Mouse (Mus musculus): ENCODE results near the gene Shroom2. TPM values are rescaled to one million over a fixed set of nuclear protein-coding genes. Genes with fewer than 3 reads are reported as not detected.
A peak's percentile ranks its signal among the peaks of the same experiment; 100 is the strongest.

Shroom2 gene
- polyA plus RNA-seq (2015; fragmentation: Nextera tagmentation; extraction: Ambion mirVana), result 4.6 and 5.8 TPM in 2 replicates

DNA sequence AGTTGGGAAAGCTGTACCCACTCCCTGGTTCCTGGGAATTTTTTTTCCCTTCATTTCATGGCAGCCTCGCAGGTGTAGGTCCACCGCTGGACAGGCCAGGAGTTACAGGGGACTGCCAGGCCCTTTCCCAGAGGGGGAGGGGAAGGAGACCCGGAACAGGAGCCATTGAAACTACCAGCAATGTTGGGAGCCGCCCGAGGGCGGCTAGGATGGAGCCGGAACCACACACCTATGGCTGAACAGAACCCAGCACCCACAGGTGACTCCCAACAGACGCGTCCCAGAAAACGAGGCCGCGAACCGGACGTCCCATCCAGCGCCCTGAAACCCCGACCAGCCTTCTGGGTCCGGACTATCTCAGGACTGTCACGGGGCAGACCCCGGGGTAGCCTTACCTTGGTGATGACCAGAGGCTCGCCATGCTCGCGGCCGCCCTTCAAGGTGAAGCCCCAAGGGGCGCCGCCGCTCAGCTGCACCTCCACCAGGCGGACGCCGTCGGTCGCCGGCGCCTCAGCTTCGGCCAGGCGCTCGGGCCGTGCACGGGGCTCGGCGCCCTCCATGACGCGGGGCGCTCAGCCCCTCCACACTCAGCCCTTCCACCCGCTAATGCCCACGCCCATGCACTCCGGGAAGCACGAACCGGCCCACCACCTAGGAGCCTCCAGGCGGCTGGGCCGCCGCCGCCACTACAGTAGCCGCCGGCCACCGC lies at the start of gene Shroom2:
Gene Shroom2, minus strand, starts transcription at position 575 of the 709 bp plus-strand sequence.
- no peak within 1 kb of the TSS for H3K27ac ChIP-seq
- peak within 1 kb of the TSS; percentile 59 for H3K4me3 ChIP-seq
- H3K9ac ChIP-seq, result peak within 1 kb of the TSS; percentile 44
- WGBS, result 17% methylated on average over 53 of the region's 55 CpGs
- no peaks in the 10 kb centered on the region for H3K36me3 ChIP-seq
- no peaks in the 10 kb centered on the region for H3K9me3 ChIP-seq
- peak within 1 kb of the TSS; percentile 55 for H3K4me2 ChIP-seq
- H3K27me3 ChIP-seq, result peaks cover 17% of the 10 kb centered on the region
- peak; percentile 69 for ATAC-seq (ENCODE audit: insufficient number of reproducible peaks, low FRiP score, low TSS enrichment, low read depth)
- 0 out of 2 replicates have a peak, but pooled peaks cover 2% of the 10 kb centered on the region for H3K4me1 ChIP-seq

DNA sequence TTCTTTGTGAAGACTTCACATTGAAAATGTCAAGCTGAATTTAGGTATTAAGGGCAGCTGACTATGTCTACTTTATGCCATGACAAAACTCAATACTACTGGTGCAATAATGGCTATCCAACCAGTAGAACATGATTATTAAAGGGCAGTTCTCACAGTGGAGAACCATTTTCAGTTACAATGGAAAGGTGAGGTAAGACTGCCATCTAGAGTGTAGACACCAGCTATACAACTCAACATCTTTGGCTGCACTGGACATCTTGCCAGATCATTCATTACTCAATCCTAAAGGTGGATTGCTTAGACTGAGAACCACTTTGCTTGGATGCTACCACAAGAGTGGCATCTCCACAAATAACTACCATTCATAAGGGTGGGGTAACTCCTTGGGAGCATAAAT lies 49.7 kb upstream of the Shroom2 start:
- Histone ChIP-seq H3K36me3 (no peaks in the 10 kb centered on the region), H3K4me1 (no peaks in the 10 kb centered on the region), H3K9me3 (no peaks in the 10 kb centered on the region), H3K4me3 (no peak overlapping the region), H3K27ac (no peak overlapping the region), H3K4me2 (no peak overlapping the region), H3K9ac (no peak overlapping the region), H3K27me3 (no peaks in the 10 kb centered on the region)
- no peak for ATAC-seq (ENCODE audit: insufficient number of reproducible peaks, low FRiP score, low TSS enrichment, low read depth)

DNA sequence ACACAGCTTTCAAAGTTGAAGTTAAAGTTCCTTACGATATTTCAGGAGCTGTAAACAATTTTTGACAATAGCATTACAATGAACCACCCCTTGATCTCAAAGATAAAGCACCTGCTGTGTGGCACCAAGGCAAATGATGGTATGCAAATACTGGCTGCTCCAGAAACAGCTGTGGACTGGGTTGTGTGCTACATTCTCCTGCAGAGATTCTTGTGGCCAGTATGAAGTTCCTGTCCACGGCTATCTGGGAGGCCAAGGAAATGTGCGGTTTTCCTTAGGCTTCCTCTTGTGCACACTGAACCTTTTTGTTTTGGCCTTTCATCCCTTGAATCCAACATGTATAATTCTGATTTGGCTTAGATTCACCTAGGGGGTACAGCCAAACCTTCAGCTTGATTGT lies 44.1 kb upstream of the Shroom2 start:
- ATAC-seq (ENCODE audit: insufficient number of reproducible peaks, low FRiP score, low TSS enrichment, low read depth), result no peak
- Histone ChIP-seq H3K4me2 (no peak overlapping the region), H3K4me1 (no peaks in the 10 kb centered on the region), H3K27ac (no peak overlapping the region), H3K36me3 (no peaks in the 10 kb centered on the region), H3K27me3 (no peaks in the 10 kb centered on the region), H3K9ac (no peak overlapping the region), H3K9me3 (no peaks in the 10 kb centered on the region), H3K4me3 (no peak overlapping the region)
- WGBS, result 78% methylated on average over 3 of the region's 3 CpGs

DNA sequence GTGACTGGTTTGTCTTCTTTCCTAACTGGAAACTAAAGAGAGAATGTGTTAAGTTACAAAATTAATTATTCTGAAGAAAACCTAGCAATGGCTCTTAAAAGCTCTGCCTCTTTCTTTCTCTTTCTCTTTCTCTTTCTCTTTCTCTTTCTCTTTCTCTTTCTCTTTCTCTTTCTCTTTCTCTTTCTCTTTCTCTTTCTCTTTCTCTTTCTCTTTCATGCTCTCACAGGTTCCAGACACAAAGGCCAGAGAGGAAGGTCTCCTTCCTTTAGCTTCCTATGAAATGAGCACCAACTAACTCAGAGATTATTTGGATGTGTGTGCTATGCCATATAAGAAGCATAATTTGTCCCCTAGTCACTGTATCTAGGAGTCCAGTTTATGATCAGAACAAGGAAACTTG lies 36.1 kb upstream of the Shroom2 start:
- no peaks in the 10 kb centered on the region for H3K27me3 ChIP-seq
- no peak overlapping the region for H3K27ac ChIP-seq
- ATAC-seq (ENCODE audit: insufficient number of reproducible peaks, low FRiP score, low TSS enrichment, low read depth), result no peak
- H3K4me1 ChIP-seq, result no peaks in the 10 kb centered on the region
- H3K9me3 ChIP-seq, result no peaks in the 10 kb centered on the region
- no peak overlapping the region for H3K4me2 ChIP-seq
- H3K9ac ChIP-seq, result no peak overlapping the region
- no peaks in the 10 kb centered on the region for H3K36me3 ChIP-seq
- no peak overlapping the region for H3K4me3 ChIP-seq

DNA sequence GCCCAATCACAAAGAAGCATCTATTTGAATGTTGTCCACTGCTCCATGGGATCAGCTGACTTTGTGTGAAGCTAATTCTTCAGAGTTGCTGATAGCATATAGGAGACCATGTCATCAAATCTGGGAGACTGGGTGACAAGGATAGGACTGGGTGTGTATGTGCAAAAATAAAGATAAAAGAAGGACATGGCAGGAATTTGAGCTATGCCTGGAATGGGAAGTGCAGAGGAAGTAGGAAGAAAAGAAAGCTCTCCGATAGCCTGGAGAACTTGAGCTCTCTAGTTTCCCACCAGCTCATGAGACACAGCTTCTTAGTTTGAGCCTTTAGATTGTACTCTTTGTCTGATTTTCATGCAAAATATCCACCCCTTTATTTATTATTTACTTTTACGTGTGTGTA lies 19.3 kb upstream of the Shroom2 start:
- Histone ChIP-seq H3K4me1 (no peaks in the 10 kb centered on the region), H3K27me3 (peaks cover 3% of the 10 kb centered on the region; the same call in 1 of the 2 replicates), H3K4me3 (no peak overlapping the region), H3K9ac (no peak overlapping the region), H3K27ac (no peak overlapping the region), H3K9me3 (no peaks in the 10 kb centered on the region), H3K4me2 (no peak overlapping the region), H3K36me3 (no peaks in the 10 kb centered on the region)
- WGBS, result 66% methylated on average over 2 of the region's 2 CpGs
- no peak for ATAC-seq (ENCODE audit: insufficient number of reproducible peaks, low FRiP score, low TSS enrichment, low read depth)

DNA sequence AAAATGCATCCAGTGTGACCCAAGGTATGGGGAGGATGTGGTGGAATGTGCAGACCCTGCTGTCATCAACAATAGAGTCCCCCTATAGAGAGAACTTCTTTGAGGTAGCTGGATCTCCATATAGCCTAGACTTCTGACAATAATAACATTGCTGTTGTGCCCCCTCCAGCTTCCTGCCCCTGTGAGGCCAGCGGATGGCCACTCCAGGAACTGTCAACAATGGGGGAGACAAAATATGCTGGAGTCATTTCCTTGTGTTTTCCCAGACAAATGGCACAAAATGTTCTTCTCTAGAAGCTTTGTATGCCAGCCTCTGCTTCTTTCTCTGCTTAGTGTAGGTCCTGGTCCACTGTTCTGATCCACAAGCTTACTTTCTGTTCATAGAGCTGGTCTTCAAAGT lies 18.9 kb upstream of the Shroom2 start:
- Histone ChIP-seq H3K36me3 (no peaks in the 10 kb centered on the region), H3K4me2 (no peak overlapping the region), H3K4me1 (no peaks in the 10 kb centered on the region), H3K9ac (no peak overlapping the region), H3K27me3 (peaks cover 3% of the 10 kb centered on the region; the same call in 1 of the 2 replicates), H3K9me3 (no peaks in the 10 kb centered on the region), H3K27ac (no peak overlapping the region), H3K4me3 (no peak overlapping the region)
- WGBS, result 83% methylated on average over 1 of the region's 1 CpGs
- ATAC-seq (ENCODE audit: insufficient number of reproducible peaks, low FRiP score, low TSS enrichment, low read depth), result no peak

DNA sequence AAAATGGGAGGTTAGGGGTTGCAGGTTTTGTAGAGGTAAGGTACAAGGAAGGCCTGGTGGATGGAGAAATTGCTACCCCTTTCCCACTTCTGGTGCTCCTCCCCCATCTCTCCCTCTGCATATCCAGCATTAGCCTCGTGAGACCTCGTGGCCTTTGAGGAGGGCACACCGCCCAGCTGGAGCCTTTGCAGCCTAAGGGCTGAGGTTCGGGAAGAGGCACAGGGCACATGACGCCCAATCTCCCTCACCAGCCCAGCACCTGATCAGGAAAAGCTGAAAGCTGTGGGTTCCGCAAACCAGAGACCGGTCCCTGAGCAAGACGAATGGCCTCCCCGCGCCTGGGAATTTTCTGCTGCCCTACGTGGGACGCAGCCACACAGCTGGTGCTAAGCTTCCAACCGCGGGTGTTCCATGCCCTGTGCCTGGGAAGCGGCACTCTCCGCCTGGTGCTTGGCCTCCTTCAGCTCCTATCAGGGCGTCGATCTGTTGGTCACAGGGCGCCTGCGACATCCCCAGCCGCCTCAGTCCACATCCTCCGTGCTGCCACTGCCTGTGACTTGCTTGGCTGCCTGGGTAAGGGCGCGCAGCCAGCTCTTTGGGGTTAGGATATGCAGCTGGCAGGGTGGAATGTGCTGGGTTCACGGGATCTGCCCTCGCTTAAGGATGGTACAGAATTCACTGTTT lies 12.6 kb upstream of the Shroom2 start, which contains the start of gene Gpr143:
Gene Gpr143, plus strand, starts transcription at position 202 of the 684 bp plus-strand sequence.
- H3K9me3 ChIP-seq, result no peaks in the 10 kb centered on the region
- H3K36me3 ChIP-seq, result no peaks in the 10 kb centered on the region
- H3K27me3 ChIP-seq, result peaks cover 15% of the 10 kb centered on the region
- H3K4me1 ChIP-seq, result peaks cover 3% of the 10 kb centered on the region; the same call in 1 of the 2 replicates
- peak within 1 kb of the TSS; percentile 15 for H3K4me3 ChIP-seq
- ATAC-seq (ENCODE audit: insufficient number of reproducible peaks, low FRiP score, low TSS enrichment, low read depth), result no peak
- H3K9ac ChIP-seq, result no peak within 1 kb of the TSS
- WGBS, result 20% methylated on average over 26 of the region's 26 CpGs
- peak within 1 kb of the TSS; percentile 35 for H3K4me2 ChIP-seq
- no peak within 1 kb of the TSS for H3K27ac ChIP-seq

DNA sequence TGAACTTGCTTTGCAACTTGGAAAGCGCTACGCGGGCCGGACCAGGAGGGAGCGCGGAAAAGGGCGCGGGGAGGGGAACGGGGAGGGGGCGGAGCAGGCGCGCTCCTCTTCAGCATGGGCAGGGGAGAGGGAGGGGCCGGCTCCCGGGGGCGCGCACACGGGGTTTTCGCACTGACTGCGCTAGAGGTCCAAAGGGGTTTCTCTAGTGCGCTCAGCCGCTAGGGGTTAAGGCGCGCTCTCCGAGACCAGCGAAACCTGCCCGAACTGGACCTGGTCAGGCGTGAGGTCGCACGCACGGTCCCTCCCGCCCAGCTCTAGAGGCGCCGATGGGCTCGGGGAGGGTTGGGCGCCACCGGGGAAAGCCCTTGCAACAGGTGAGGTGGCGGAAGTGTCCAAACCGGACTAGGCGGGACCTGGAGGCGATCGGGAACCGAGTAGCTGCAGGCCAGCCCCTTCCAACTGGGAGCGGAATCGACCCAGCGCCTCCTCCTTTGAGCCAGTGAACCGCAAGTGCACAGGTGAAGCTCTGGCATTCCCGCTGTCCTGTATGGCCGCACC lies 414 bp upstream of the Shroom2 start:
- Histone ChIP-seq H3K36me3 (no peaks in the 10 kb centered on the region), H3K27me3 (peaks cover 17% of the 10 kb centered on the region), H3K27ac (no peak overlapping the region), H3K9ac (peak overlapping the region; percentile 44), H3K4me2 (peak overlapping the region; percentile 55), H3K4me1 (0 out of 2 replicates have a peak, but pooled peaks cover 2% of the 10 kb centered on the region), H3K9me3 (no peaks in the 10 kb centered on the region), H3K4me3 (peak overlapping the region; percentile 59)
- WGBS, result 18% methylated on average over 39 of the region's 48 CpGs
- ATAC-seq (ENCODE audit: insufficient number of reproducible peaks, low FRiP score, low TSS enrichment, low read depth), result peak; percentile 84

DNA sequence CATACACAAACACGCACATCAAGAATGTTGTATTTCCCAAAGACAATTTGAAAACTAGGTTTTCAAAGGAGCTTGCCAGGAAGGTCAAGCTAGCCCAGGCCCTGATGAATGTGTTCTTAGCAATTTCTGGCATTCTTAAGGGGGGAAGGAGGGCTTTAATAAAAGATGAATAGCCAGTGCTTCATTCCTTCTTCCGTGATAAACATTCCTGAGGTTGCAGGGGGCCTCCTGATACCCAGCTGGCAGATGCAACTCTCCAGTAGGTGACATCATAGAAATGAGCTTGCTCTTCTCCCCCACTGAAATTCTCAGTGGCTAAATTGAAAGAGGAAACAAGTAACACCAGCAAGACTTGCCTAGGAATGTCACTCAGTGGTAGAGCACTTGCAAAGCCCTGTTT lies 5.1 kb downstream of the Shroom2 start:
- H3K4me2 ChIP-seq, result no peak overlapping the region
- no peak for ATAC-seq (ENCODE audit: insufficient number of reproducible peaks, low FRiP score, low TSS enrichment, low read depth)
- WGBS, result 47% methylated on average over 2 of the region's 2 CpGs
- H3K4me1 ChIP-seq, result 0 out of 2 replicates have a peak, but pooled peaks cover 2% of the 10 kb centered on the region
- H3K27ac ChIP-seq, result no peak overlapping the region
- H3K9me3 ChIP-seq, result no peaks in the 10 kb centered on the region
- H3K9ac ChIP-seq, result no peak overlapping the region
- H3K27me3 ChIP-seq, result peaks cover 7% of the 10 kb centered on the region
- H3K4me3 ChIP-seq, result no peak overlapping the region
- no peaks in the 10 kb centered on the region for H3K36me3 ChIP-seq

DNA sequence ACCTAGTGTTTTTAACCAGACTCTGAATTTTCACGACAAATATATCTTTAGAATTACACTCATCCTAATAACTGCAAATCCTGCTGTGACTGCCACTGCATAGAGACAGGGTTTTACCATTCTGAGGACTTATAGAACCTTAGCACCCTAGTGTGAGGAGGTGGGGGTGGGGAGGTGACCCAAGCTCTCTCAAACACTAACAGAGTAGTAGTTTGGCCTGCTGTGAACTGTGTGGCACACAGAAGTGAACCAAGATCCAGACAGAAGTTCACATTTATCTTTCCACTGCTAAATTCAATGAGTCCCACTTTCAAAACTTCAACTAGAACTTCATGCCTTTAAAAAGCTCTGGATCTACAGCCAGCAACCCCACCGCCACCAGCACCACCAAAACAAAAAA lies 6.4 kb downstream of the Shroom2 start:
- no peaks in the 10 kb centered on the region for H3K36me3 ChIP-seq
- H3K9ac ChIP-seq, result no peak overlapping the region
- no peak for ATAC-seq (ENCODE audit: insufficient number of reproducible peaks, low FRiP score, low TSS enrichment, low read depth)
- H3K27me3 ChIP-seq, result no peaks in the 10 kb centered on the region
- WGBS, result 54% methylated on average over 2 of the region's 2 CpGs
- no peak overlapping the region for H3K27ac ChIP-seq
- no peak overlapping the region for H3K4me3 ChIP-seq
- no peak overlapping the region for H3K4me2 ChIP-seq
- no peaks in the 10 kb centered on the region for H3K4me1 ChIP-seq
- no peaks in the 10 kb centered on the region for H3K9me3 ChIP-seq

DNA sequence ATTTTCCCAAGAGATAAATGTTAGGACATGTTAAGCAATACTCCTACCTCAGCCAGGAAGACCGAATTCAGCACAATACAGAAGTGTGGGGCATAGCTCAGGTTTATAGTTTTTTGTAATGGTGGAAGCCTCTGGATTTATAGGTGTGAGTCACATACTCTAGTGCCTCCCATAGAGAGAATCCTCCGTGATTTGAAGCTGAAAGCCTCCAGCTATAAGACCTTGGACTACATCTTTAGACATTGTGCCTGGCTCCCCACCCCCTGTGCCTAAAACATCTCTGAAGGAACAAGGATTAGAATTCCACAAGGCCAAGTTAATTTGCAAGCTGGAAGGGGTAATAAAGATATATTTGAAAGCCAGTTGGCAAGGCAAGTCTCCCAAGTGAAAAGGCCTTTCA lies 6.8 kb downstream of the Shroom2 start:
- Histone ChIP-seq H3K4me2 (no peak overlapping the region), H3K27ac (no peak overlapping the region), H3K4me3 (no peak overlapping the region), H3K4me1 (no peaks in the 10 kb centered on the region), H3K9ac (no peak overlapping the region), H3K9me3 (no peaks in the 10 kb centered on the region), H3K36me3 (no peaks in the 10 kb centered on the region), H3K27me3 (no peaks in the 10 kb centered on the region)
- no peak for ATAC-seq (ENCODE audit: insufficient number of reproducible peaks, low FRiP score, low TSS enrichment, low read depth)
- 29% methylated on average over 2 of the region's 2 CpGs for WGBS

DNA sequence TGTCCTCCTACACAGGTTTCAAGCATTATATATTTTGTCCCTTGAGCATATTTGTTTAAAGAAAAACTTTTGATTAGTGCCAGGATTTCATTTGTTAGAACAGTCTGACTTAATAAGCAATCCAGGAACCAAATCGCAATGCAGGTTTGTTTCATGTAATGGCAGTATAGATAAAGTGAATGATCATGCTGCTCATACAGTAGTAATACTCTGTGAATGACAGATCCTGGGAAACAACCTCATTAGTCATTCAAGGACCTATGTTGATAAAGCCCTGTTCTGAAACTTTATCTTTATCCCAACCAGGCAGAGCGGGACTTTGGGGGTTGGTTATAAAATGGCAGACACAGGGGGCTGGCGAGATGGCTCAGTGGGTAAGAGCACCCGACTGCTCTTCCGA lies 13.0 kb downstream of the Shroom2 start:
- no peaks in the 10 kb centered on the region for H3K4me1 ChIP-seq
- no peak for ATAC-seq (ENCODE audit: insufficient number of reproducible peaks, low FRiP score, low TSS enrichment, low read depth)
- no peaks in the 10 kb centered on the region for H3K27me3 ChIP-seq
- H3K9ac ChIP-seq, result no peak overlapping the region
- H3K36me3 ChIP-seq, result no peaks in the 10 kb centered on the region
- no peak overlapping the region for H3K27ac ChIP-seq
- WGBS, result 87% methylated on average over 5 of the region's 5 CpGs
- no peak overlapping the region for H3K4me2 ChIP-seq
- H3K4me3 ChIP-seq, result no peak overlapping the region
- no peaks in the 10 kb centered on the region for H3K9me3 ChIP-seq

All from limb, embryonic 15.5 days (tissue).